Mouse (Mus musculus) liver, adult (tissue): ENCODE measurements around the gene Usp44.

ENCODE experiments used
- GATA4 ChIP-seq: IDR thresholded peaks from 2 replicates; pipeline ENCODE4 v1.6.1; 2014; ENCODE audit warnings: mild to moderate bottlenecking, low read length; ENCODE audit not compliant: insufficient replicate concordance

Usp44 gene

DNA sequence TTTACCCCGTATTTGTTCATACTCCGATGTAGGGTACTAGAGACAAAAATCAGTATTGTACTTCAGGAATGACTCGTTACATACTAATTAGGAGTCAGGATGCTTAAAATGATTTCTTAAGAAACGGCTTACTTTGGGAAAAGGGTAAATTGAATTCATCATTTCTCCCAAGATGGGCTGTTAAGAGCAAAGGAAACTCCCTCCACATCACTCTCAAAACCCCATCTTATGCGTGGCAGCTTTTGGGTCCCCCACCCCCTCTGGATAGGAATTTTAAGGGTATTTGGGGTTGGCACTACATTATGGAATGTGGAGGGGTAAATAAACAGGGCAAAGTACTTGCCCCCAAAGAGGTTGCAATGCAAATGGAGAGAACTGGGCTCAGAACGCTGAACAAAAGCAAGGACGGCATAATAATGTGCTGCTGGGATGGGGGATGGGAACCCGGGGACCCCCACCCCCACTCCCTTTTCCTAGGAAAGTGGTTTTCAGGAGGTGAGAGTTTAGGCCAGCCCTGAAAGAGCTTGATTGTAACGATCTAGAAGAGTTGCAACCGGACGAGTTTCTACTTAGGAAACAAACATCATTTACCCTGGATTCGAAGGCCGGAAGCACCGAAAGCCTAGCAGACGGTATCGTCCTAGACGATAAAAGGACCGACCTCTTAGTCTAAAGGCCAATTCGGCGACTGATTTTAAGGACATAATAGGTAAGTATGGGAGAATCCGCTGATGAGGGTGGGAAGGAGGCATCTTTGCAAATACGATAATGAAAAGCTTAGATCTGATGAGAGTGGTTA is at the start of gene Usp44:
Gene Usp44, plus strand, starts transcription at position 625 of the 799 bp plus-strand sequence.
- TF ChIP-seq GATA4, result no peak

GRCm38 (mm10) chr10:93783216-93784013 is 47.9 kb upstream of the Usp44 start:
- no peak for TF ChIP-seq GATA4

GRCm38 (mm10) chr10:93799711-93800362 is 31.5 kb upstream of the Usp44 start:
- no peak for TF ChIP-seq GATA4

GRCm38 (mm10) chr10:93800363-93800722 is 31.0 kb upstream of the Usp44 start:
- TF ChIP-seq GATA4, result no peak

- TF ChIP-seq GATA4, result no peak
Measured at GRCm38 (mm10) chr10:93800895-93801294, 30.5 kb upstream of the Usp44 start.

- TF ChIP-seq GATA4, result no peak
Measured at GRCm38 (mm10) chr10:93803199-93803598, 28.2 kb upstream of the Usp44 start.

GRCm38 (mm10) chr10:93810590-93811185 is 20.7 kb upstream of the Usp44 start:
- no peak for TF ChIP-seq GATA4

- no peak for TF ChIP-seq GATA4
Measured at GRCm38 (mm10) chr10:93812098-93812497, 19.3 kb upstream of the Usp44 start.

DNA sequence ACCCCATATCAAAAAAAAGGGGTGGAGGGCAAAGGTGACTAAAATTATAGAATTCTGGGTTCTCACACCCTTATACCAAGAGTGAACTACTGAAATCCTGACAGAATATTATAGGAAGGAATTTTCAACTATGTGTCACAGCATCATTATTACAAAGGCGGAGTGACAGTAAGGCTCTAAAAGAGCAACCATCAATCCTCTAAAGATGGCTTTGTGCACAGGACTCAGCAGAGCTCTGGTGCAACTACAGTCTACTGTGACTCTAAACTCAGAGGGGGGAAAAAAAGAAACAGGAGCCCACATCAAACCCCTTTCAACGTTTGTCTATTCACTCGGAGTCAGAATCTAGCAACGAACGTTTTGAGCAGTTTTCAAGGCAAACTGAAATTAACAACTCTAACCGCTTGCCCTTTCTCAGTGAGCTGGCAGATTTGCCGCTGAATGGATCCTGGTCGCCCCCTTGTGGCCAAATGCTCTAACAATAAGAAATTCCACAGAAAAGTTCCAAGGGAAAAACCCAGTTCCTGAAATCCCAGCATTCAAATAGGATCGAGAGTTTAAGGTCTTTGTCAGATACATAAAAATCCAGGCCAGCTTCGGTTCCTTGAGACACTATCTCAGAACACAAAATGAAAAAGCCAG is 18.5 kb upstream of the Usp44 start:
- TF ChIP-seq GATA4, result no peak

DNA sequence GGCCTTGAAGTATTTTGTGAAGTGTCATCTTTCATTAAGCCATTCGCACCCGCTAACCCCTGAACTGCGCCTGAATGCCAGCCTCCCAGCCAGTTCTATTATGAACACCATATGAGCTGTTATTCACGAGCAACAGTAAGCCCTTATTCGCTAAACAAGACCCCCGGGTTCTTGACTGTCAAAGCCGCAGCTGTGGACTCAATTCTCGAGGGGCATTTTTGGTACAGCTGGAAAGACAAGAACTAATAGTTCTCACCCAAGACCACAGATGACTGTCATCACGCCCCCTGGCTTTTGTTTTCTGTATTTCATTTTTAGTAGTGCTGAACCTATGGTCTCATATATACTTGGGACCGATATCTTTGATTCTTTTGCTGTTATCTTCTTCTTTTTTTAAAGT is 17.6 kb upstream of the Usp44 start:
- no peak for TF ChIP-seq GATA4

DNA sequence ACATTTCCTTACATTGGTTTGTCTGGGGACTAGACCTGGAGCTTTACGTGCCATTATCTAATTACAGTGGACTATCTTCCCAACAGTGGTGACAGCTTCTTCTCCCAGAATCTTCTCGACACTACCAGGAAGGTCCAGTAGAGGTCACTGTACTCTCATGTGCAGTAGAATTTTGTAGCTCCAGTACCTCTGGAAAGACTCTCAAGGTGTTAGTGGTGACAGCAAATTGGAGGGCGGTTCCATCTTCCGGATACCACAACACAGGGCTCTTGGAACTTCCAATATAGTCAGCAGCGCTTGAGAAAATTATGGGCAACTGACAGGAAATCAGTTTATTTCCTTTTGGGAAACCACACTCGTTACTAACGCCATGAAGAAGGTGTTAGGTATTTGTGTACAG is 12.7 kb upstream of the Usp44 start:
- no peak for TF ChIP-seq GATA4

GRCm38 (mm10) chr10:93829898-93830831 is 1.2 kb upstream of the Usp44 start:
- no peak for TF ChIP-seq GATA4

DNA sequence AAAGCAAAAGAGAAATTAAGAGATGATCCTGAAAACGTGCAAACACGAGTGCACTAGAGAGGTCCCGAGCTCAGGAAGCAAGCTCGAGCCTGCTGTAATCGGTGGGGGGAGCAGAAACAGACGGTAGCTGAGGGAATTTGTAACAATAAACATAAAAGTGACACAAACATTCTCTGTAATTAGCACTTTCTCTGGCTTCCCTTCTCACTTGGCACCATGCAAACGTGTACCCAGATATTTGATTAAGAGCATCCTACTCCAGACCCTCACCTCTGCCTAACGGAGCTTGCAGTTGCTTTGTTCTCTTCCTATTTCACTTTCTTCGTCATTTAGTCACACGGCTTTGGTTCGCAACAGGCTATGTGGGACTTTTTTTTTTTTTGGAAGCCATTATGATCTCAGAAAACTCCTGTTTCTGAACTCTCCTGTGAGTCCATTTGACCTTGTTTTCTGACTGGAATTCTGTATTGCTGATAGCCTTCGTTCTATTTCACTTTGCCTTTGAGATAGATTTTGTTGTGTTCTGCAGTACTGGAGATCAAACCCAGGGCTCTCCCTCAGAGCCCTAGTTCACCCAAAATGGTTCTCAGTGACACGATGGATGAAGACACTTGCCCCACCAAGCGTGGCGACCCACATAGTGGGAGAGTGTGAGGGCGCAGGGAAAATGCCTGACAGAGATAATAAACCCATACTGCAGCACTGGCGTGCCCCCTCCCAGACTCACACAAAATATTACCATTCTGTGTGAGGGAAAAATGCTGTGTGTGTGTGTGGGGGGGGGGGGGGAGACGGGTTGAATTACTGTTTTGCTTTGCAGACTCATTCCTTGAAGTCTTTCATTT is 597 bp downstream of the Usp44 start:
- TF ChIP-seq GATA4, result no peak
